Mouse (Mus musculus) embryonic fibroblast, embryonic 13.5 days (primary cell): ENCODE results near the gene Pcsk2.

Source experiments
- CTCF ChIP-seq: IDR thresholded peaks from 2 replicates; pipeline ENCODE4 v1.5.1; 2011; ENCODE audit warnings: mild to moderate bottlenecking, control low read depth, low read length, moderate library complexity, borderline replicate concordance; ENCODE audit not compliant: insufficient read depth
- POLR2A ChIP-seq: IDR thresholded peaks from 2 replicates; pipeline ENCODE4 v1.6.1; 2011; ENCODE audit warnings: low read depth, mild to moderate bottlenecking, control low read depth, low read length, moderate library complexity

- TF ChIP-seq CTCF = no peak
- TF ChIP-seq POLR2A = no peak
Observed at GRCm38 (mm10) chr2:143864600-143864999, 318.6 kb downstream of the Pcsk2 start.
